Mouse (Mus musculus) ovary, postnatal 10 days (tissue): ENCODE measurements around the gene Mrps18b.
"Not testable (repeated sequence)": the region's sequence is repeated elsewhere in the genome, so short reads cannot be mapped to it uniquely, and the experiment has no call there.

Experiments
- DNase-seq: peaks from one replicate; pipeline ENCODE4 v3.0.0; 2022; ENCODE audit warnings: low spot score

Mrps18b gene

DNA sequence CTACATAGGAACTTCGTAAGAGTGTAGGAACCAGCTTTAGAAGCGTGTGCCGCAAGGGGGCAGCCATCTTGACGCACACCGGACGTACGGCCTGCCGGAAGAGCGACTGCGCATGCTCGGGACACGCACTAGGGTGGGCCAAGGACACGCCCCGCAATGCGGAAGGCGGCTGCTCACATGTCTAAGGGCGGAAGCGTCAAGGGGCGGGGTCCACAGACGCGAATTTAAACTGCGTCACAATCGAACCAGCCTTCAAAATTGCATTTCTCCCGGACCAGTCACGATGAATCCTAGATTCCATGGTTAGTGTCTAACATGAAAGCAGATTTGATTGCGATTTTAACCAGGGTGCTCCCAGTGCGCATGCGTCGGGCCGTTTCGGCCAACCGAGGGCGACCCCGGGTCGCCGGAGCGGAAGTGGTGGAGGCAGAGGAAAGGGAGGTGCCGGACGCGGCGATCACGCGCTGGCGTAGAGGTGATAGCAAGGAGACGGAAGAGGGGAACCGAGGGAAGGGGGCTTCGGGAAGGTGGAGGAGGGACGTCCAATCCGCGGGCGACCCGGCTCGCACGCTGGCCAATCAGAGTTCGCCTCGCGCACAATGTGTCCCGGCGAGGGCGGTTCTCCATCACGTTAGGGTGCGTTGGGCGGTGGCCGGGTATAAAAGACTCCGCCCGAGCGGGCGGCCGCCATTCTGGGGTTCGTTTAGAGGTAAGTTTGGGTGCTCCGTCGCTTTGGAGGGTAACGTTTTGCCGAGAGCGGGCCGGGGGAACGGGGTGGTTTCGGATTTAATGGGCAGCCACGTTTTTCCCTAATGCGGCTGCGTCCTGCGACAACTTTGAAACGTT, at the start of gene Mrps18b, which contains the start of gene Ppp1r10:
Gene Mrps18b (minus strand): TSS at position 93 of the 846 bp plus-strand sequence.
Gene Ppp1r10 (plus strand): TSS at position 138 of the 846 bp plus-strand sequence.
- DNase-seq, result peak; percentile 96

DNA sequence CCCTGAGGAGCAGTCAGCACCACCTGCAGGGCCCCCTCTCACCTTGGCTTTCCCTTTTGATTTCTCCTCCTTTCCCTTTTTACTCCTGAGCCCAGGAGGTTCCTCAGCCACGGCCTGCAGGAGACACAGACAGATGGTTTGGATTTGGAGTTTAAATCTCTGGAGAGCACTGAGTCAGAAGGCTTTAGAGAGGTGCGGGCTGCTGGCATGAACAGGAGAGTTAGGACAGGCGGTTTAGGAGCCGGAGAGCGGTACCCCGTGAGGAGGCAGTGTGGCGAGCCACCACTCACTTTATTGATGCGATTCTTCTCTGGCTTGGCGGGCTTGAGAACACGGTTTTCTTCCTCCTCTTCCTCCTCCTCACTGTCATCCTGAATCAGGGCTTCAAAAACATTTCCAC, 47.1 kb upstream of the Mrps18b start:
- no peak for DNase-seq

DNA sequence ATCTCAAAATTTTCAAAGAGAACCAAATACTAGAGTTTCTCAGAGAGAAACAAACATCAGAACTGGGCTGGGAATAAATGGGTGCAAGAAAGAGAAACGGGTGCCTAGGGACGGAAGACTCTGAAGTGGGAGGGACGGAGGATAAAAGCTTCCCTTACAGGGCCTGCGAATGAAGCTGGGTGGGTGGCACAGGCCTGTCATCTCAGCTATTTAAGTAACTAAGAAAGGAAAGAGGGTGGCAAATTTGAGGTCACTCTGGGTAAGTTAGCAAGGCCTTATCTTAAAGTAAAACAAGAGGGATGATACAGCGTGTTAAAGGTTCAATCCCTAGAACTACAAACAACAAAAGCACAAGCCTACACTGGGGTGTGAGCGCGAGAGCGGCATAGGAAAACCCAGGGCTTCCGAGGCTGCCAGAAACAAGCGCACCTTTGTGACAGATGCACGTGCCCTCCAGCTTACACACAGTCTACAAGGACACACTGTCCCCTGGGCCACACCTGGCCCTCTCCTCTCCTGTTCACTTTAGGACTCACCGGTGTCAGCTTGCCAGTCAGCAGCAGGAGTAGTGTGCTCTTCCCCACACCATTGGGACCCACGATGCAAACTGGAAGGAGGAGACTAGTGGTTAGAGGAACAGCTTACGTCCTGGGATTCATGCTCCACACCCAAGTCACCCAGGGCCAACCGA, 42.5 kb upstream of the Mrps18b start:
- DNase-seq, result no peak

DNA sequence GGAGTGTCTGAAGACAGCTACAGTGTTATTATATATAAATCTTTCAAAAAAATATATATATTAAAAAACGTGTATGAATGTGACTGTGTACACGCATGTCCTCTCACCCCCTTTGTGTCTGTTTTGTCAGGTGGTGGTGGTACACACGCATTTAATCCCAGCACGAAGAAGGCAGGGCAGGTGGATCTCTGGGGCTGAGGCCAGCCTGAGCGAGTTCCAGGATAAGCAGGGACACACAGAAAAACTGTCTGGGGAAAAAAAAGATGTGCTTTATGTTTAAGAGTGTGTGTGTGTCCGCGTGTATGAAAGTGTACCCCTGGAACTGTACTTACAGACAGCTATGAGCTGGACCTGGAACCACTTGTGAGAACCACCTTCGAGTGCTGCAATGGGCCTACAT, 38.5 kb upstream of the Mrps18b start:
- no peak for DNase-seq

DNA sequence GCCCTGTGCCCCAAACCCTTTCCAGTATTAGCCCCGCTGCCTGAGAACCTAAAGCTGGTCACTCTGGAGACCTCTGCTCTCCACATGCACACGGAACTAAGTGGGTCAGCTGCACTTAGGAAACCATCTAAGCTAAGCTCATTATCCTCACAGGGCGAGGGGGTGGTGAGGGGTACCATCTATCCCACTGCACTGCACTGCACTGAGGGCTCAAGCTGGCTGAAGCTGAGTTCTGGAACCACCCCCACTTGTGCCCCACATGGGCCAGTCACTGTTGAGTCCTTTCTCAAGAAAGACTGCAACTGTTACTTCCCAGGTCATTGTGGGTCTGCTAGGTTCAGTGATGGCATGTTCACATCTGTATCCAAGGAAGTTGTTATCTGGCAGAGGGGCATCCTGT, 36.4 kb upstream of the Mrps18b start:
- not testable (repeated sequence) for DNase-seq

DNA sequence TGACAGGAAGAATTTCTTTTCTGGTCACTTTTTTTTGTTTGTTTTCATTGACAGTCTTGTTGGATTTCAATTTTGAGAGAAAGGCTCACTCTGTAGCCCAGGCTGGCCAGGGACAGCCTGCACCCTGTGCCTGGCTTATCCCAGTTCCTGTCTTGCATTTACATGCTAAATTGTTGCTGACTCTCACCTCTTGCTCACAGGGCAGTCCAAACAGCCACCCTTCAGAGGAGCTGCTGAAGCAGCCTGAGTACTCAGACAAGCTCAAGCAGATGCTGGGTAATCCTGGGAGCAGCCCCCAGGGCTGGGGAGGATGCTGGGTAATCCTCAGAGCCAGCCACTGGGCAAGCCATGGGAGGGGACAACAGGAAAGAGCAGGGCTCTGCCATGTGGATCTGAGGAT, 34.8 kb upstream of the Mrps18b start:
- not testable (repeated sequence) for DNase-seq

DNA sequence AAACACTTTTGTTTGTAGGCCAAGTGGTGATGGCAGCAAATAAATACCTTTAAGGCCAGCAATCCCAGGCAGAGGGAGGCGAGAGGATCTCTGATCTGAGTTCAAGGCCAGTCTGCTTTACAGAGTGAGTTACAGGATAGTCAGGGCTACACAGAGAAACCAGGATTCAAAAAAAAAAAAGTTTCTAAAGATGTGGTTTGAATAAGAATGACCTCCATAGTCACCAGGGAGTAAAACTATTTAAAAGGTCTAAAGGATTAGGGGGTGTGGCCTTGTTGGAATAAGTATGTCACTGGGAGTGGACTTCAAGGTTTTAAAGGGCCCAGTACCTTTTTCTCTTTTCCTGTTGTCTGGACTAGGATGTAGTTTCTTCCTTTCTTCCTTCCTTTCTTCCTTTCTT, 23.8 kb upstream of the Mrps18b start:
- no peak for DNase-seq

DNA sequence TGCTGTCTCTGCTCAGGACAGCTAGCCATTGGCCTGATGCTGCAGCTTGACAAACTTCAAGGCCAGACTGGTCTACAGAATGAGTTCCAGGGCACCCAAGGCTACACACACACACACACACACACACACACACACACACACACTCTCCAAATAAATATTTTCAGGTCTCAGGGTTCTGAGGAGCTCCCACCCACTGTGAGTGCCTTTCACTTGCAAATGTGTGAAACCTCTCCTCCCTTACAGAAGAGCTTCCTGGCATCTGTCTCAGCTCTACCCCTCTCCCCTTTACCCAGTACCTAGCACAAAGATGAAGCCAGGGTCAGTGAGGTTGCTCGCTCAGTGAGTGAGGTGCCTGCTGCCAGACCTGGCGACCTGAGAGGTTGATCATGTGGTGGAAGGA, 22.9 kb upstream of the Mrps18b start:
- no peak for DNase-seq

DNA sequence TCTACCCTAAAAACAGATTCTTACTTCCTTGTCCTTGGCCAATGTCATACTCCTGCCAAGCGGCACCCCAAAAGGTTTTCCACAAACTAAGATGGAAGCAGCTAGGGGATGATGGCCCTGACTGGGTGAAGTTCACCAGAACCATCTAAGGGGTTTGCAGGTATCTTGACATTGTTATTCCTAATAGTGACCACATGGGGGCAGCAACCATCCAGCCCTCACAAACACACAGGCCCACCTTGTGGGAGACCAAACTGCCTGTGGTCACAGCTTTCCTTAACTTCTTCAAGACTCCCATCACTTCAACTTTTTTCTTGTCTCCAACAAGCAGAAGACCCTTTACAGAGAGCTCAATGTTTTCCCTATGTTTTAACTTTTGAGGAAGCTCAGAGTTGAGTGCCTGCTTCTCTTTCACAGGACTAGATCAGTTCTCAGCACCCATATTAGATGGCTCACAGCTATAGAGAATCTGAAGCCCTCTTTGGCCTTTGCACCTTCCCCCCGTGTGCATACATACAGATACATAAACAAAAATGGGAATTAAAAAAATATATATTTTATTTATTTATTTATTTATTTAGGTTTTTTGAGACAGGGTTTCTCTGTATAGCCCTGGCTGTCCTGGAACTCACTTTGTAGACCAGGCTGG, 21.6 kb upstream of the Mrps18b start:
- DNase-seq, result no peak

DNA sequence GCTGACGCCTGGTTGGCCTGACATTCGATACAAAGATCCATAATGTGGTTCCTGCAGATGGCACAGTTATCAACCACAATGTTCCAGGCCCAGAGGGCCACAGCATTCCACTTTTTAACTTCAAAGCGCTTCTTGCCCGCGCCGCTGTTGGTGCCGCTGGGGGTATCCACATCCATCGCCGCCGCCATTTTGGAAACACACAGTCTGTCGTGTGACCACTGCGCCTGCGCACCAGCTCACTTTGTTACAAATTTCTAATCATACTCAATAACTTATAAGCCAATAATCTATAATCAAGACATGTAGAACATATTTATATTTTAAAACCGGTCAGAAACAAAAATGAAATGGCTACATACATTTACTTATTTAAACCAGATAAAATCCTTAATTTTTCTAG, 19.6 kb upstream of the Mrps18b start:
- DNase-seq, result not testable (repeated sequence)

DNA sequence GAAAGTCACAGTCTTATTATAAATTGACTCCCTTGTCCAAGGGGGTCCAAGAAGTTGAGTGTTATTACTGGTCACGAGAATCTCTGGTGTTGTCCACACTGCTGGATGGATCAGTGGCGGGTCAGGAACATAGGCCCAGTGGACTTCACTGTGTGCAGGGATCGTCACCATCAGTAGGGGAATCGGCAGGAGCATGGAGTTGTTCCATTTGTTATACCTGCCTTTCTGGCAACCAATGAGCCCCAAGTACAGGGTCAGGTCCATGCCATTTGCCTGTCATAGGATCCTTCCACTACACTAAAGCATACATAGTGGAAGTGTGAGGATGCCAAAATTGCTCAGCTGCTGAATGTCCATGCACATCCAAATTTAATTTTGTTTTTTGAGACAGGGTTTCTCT, 16.4 kb upstream of the Mrps18b start:
- DNase-seq, result no peak

DNA sequence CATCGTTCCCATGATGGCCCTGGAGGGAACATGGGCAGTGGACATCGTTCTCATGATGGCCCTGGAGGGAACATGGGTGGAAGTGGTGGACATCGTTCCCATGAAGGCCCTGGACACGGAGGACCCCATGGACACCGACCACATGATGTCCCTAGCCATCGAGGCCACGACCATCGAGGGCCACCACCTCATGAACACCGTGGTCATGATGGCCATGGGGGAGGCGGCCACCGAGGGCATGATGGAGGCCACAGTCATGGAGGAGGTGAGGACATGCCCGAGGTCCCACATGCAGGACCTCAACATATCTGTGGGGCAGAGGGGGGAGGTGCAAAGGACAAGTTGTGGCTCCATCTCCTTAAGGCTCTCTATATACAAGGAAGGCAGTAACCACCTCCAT, 14.4 kb upstream of the Mrps18b start:
- no peak for DNase-seq

DNA sequence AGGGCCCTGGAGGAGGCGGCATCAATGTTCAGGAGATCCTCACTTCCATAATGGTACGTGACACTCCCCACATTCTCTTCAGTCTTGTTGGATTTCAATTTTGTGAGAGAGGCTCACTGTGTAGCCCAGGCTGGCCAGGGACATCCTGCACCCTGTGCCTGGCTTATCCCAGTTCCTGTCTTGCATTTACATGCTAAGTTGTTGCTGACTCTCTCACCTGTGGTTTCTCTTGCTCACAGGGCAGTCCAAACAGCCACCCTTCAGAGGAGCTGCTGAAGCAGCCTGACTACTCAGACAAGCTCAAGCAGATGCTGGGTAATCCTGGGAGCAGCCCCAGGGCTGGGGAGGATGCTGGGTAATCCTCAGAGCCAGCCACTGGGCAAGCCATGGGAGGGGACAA, 13.3 kb upstream of the Mrps18b start:
- no peak for DNase-seq

DNA sequence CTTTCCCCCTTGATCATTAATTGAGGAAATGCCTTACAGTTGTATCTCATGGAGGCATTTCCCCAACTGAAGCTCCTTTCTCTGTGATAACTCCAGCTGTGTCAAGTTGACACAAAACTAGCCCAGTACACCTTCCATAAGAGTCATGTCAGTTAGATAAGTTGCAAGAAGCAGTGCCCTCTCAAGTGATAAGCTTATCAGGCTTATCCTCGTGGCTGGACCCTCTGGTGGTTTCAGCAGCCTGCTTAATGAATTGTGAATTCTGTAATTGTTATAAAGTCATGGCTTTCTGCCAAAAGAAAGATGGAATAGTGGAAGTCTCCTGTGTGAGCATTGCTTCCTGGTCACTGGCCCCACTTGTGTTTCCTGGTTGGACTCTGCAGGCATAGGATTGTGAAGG, 11.3 kb upstream of the Mrps18b start:
- no peak for DNase-seq

DNA sequence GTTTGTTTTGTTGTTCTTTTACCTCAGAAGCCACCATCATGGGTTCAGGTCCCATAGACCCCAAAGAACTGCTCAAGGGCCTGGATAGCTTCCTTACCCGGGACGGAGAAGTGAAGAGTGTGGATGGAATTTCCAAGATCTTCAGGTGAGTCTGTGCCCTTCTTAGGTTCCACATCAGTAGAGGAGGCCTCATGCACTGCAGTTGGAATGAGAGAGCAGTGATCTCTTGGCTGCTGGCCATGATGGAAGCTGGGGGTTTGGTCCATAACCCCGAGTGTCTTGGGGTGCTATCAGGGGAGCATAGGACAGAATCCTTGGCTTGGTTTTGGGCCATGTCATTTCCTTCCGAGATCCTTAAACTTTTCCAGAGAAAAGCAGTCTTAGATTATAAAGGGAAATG, 7.1 kb upstream of the Mrps18b start:
- DNase-seq, result no peak

DNA sequence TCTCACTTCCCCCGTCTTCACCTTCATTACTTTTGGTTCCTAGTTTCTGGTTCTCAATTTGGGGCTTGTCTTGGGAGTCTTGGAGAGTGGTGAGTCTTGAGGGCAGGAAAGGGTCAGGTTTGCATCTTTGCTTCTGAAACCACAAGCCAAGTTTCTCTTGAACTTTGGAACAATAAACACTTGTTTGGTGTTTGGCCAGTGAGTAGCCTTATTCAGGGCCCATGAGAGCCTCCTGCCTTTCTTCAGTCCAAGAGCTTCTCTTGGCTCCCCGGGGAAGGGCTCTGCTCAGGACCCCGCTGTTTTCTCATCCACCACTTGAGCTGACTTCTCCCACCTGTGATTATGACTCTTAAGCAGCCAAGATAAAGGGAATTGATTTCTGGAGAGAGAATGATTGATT, 6.4 kb upstream of the Mrps18b start:
- DNase-seq, result no peak

DNA sequence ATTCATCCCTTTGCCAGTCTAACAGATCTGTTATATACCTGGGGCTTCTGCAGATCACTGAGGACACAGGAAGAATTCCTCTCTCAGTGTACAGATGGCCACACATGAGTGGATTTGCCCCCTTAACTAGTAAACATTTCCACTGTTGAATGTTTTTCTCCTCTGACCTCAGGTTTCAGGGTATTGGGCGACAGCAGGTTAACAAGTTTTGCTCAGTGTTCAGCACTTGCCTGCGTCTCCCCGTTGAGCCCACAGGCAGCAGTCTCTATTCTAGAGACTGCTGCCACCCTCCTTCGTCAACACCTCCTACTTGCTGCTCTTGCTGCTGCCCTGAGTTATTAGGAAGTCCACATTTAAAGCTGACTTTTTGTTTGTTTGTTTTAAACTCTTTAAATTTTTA, 5.5 kb upstream of the Mrps18b start:
- DNase-seq, result no peak

DNA sequence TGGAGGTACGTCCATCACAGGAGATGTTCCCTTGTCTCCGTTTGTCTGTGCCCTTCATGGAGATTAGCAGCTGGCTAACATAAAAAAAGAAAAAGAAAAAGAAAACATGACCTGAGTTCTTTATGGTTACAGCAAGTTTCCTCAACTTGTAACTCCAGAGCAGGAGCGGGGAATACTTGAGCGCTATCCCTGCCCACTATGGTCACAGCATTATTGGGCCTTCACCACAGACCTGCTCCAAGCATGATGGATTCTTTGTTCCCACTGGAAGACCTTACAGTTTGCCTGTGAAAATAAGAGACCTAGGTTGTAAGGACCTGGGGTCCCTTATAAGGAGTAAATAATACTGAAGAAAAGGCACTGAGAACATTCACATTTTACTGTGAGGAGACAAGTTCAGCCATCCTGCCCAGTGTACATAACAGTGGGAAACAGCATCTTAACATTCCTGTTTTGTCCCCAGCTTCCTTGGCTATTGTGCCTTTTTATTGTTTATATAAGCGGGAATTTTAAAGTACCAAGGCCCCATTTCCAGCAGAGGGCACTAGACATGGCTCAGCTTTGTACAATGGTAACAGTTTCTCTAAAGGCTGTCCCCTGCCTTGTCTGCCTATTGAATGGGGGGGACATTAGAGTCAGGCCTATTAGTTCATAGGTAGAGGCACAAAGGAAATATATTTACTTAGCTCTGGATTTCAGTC, 4.8 kb upstream of the Mrps18b start:
- DNase-seq, result no peak

DNA sequence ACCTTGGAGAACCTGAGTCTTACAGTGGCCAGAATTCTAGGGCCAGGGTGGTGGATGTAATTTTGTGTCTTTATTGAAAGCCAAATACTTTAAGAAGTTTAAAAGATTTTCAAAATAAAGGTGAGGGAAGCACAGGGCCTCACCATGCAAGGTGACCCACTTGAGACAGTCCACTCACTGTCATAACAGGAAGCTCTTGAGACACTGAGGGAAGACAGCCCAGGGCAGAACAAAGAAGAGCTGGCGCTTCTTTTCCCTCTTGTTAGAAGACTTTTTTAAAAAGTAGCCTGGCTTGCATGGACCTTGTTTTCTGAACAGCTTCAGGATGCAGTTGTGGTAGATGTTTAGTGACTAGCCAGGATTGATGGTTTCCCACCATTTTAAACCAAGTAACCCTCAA, 4.2 kb upstream of the Mrps18b start:
- DNase-seq, result no peak

DNA sequence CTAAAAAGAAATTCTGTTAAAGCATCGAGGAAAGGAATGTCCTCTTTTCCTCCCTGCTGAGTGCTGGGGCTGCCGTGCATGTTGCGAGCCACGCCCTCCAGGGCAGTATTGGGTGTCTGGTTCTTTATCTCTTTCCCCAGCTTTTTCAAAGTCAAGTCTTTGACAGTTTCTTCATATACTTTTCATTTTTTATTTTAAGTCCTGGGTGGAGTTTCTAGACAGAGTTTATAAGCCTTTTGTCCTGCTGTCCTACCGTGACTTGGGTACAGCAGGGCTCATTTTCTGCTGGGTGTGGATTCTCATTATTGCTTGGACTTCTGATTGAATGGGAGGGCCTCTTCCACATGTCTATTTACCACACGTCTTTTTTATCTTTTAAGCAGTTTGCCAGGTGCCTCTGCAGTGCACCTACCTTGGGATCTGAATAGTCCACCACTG, 3.7 kb upstream of the Mrps18b start:
- DNase-seq, result no peak

DNA sequence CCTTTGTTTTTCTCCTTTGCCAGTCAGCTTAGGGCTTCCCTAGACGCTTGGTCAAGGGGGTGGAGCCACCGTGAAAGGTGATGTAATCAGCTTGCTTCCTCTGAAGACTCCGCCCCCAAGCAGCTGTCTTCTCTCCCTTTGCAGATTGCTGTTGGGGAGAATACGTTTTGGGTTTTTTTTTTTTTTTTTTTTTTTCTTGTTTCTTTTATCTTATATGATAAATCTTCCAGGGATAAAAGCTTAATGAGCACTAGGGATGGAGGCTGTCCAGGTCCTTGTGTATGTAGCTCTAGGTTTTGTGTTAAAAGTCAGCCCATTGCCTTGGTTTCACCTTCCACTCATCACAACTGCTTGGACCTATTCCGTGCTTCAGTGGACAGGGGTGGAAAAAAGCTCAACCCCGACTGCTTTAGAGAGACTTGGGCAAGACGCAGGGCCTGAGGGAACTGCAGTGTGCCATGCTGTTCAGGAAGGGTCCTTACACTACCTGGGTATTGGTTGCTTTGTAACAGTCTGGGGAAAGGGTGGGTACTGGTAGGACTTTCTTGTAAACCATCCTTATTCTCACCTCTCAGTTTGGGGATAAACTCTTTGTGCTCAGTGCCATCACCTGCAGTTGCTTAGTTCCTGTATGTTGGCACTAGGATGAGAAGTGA, 3.0 kb upstream of the Mrps18b start:
- peak; percentile 66 for DNase-seq
